Mouse (Mus musculus): ENCODE data around the gene BC024978.

DNA sequence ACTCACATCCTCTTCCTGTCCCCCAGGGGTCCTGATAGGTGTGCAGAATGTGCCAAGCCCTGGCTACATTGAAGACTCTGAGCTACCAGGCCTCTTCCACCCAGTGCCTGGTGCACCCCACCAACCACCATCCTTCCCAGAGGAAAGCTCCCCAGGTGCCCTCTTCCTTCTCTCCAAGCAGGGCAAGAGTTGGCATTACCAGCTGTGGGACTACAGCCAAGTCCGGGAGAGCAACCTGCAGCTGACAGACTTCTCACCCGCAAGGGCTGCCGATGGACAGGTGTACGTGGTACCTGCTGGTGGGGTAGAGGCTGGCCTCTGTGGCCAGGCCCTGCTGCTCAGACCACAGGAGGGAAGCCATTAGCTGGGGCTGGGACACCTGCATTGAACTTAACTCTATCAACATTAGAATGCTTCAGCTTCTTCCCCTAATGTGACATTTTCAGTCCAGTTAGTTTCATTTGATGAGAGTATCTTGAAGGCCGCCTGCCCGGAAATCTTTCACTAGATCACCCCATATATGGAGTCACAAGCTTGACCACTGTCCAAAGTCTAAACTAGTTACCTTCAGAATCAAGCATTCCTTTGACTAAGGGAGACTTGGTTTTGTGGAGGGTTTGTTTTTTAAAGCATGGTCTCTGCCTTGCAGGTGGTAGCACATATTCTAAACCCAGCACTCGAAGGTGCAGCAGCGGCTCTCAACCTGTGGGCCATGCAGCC lies 8.3 kb downstream of the BC024978 start:
- TF ChIP-seq EP300 (IDR thresholded peaks at IDR 0.05) (no peak), CTCF (IDR thresholded peaks at IDR 0.05) (no peak)

Measured in lung, postnatal 0 days (tissue).